Mouse (Mus musculus): ENCODE measurements around the gene Gm3376. TPM values are rescaled to one million over a fixed set of nuclear protein-coding genes. Genes with fewer than 3 reads are reported as not detected.
"Not testable (repeated sequence)": the region's sequence is repeated elsewhere in the genome, so short reads cannot be mapped to it uniquely, and the experiment has no call there.

Gm3376 gene
- not detected in 2 replicates for total RNA-seq (2014; rRNA removed)
- polyA plus RNA-seq (2015; fragmentation: Nextera tagmentation; extraction: Ambion mirVana) = not detected in 2 replicates

DNA sequence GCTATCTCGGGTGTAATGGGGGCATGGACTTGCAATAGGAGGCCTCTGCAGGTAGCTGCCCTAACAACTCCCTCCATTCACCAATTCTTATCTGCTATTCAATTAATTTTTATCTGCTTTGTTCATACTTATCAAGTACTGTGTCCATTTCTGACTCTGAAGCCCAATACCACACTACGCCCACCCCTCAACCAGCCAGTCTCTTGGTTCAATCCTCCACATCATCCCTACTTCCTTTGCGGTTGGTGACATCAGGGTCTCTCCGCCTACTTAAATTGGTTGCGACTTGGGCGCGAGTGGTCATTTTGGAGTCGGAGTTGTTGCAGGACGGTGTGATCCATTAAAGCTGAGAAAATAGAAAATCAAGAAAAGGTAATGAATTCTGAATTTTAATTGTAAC, at the start of gene Gm3376:
TSS of gene Gm3376 (plus strand) at position 301 of the 400 bp plus-strand sequence.
- not testable (repeated sequence) for H3K27ac ChIP-seq (ENCODE audit: low read depth, low read length); H3K4me3 ChIP-seq (ENCODE audit: low read depth, low read length); DNase-seq (ENCODE audit: low spot score); H3K4me1 ChIP-seq (ENCODE audit: insufficient read depth, low read length); H3K4me2 ChIP-seq (ENCODE audit: low read depth, low read length, poor library complexity, severe bottlenecking); H3K9me3 ChIP-seq (ENCODE audit: low read length); H3K36me3 ChIP-seq (ENCODE audit: insufficient read depth, low read length); H3K9ac ChIP-seq (replicated peaks; ENCODE audit: low read length, poor library complexity, severe bottlenecking); H3K27me3 ChIP-seq (ENCODE audit: insufficient read depth, low read length); ATAC-seq (ENCODE audit: low FRiP score)
- WGBS = no CpG with 5 or more reads among the region's 9 CpGs
